Mouse (Mus musculus): Measurements from ENCODE around the gene Wdfy3. TPM values are rescaled to one million over a fixed set of nuclear protein-coding genes. Genes with fewer than 3 reads are reported as not detected.
"Not testable (repeated sequence)": the region's sequence is repeated elsewhere in the genome, so short reads cannot be mapped to it uniquely, and the experiment has no call there.

Wdfy3 gene
- polyA plus RNA-seq, 1 experiment from 2014 or later = 43.3 TPM

- H3K36me3 ChIP-seq = peaks cover 89% of the 10 kb centered on the region
Measured at GRCm38 (mm10) chr5:101837605-101838004, 232.1 kb downstream of the Wdfy3 start.

GRCm38 (mm10) chr5:101836221-101836620, 233.5 kb downstream of the Wdfy3 start:
- WGBS = 95% methylated on average over 11 of the region's 11 CpGs
- Histone ChIP-seq H3K9ac (replicated peaks) (no peak overlapping the region), H3K27me3 (no peaks in the 10 kb centered on the region), H3K4me2 (replicated peaks) (no peak overlapping the region), H3K27ac (replicated peaks) (no peak overlapping the region), H3K9me3 (no peaks in the 10 kb centered on the region), H3K4me1 (no peaks in the 10 kb centered on the region), H3K4me3 (no peak overlapping the region), H3K36me3 (peaks cover 87% of the 10 kb centered on the region)
- ATAC-seq (ENCODE audit: low FRiP score, low read depth) = no peak

More at GRCm38 (mm10) chr5:101837605-101838004, 232.1 kb downstream of the Wdfy3 start:
- 96% methylated on average over 2 of the region's 2 CpGs for WGBS
- ATAC-seq (ENCODE audit: low FRiP score, low read depth); H3K27ac ChIP-seq (replicated peaks); H3K9me3 ChIP-seq; H3K9ac ChIP-seq (replicated peaks); H3K4me3 ChIP-seq; H3K4me1 ChIP-seq; H3K4me2 ChIP-seq (replicated peaks); H3K27me3 ChIP-seq: not testable (repeated sequence)

DNA sequence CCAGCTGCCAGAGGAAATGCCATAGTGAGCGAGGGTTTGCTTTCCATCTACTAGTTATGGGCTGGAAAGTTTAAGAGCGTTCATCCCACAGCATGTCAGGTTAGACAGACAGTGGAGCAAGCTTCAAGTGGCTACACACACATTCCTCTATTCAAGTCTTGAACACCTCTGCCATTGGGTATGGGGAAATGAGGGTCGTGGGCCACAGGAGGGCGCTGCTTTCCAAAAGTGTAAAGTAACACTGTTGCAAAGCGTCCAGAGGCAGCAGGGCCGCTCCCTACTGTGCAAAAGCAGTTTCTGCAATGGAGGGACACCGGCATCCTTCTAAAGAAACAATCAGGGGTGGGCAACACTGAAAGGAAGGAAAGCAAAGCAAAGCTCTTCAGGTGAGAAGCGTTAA, 235.8 kb downstream of the Wdfy3 start:
- Histone ChIP-seq H3K4me3 (no peak overlapping the region), H3K27me3 (no peaks in the 10 kb centered on the region), H3K4me1 (no peaks in the 10 kb centered on the region), H3K27ac (replicated peaks) (no peak overlapping the region), H3K4me2 (replicated peaks) (no peak overlapping the region), H3K36me3 (peaks cover 69% of the 10 kb centered on the region), H3K9ac (replicated peaks) (no peak overlapping the region), H3K9me3 (no peaks in the 10 kb centered on the region)
- no peak for ATAC-seq (ENCODE audit: low FRiP score, low read depth)
- 64% methylated on average over 8 of the region's 8 CpGs for WGBS

DNA sequence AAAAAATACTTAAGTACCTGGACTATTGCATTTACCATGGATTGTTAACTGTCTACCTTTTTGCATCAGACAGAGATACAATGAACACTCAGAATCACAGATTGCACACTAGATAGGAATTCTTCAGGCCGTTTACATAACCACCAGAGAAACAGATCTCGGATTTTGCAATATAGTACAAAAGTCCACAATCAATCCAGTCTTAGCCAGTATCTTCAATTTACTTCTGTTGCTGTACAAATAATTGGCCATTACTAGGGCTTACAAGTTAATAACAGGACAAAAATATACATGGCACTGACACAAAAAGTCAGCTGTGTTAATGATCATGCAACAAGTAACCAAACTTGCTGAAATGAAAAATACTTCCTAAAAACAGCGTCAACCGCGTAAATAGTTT, 236.7 kb downstream of the Wdfy3 start:
- Histone ChIP-seq H3K4me1 (no peaks in the 10 kb centered on the region), H3K27me3 (no peaks in the 10 kb centered on the region; the same call in 1 of the 2 replicates), H3K36me3 (peaks cover 60% of the 10 kb centered on the region), H3K4me3 (no peak overlapping the region), H3K9me3 (no peaks in the 10 kb centered on the region), H3K27ac (replicated peaks) (no peak overlapping the region), H3K9ac (replicated peaks) (no peak overlapping the region), H3K4me2 (replicated peaks) (no peak overlapping the region)
- 92% methylated on average over 5 of the region's 5 CpGs for WGBS
- no peak for ATAC-seq (ENCODE audit: low FRiP score, low read depth)

GRCm38 (mm10) chr5:101832042-101832441, 237.7 kb downstream of the Wdfy3 start:
- no peak for ATAC-seq (ENCODE audit: low FRiP score, low read depth)
- Histone ChIP-seq H3K36me3 (peaks cover 51% of the 10 kb centered on the region), H3K27me3 (peaks cover 5% of the 10 kb centered on the region; the same call in 1 of the 2 replicates), H3K4me3 (no peak overlapping the region), H3K9ac (replicated peaks) (no peak overlapping the region), H3K4me2 (replicated peaks) (no peak overlapping the region), H3K4me1 (peaks cover 2% of the 10 kb centered on the region), H3K27ac (replicated peaks) (no peak overlapping the region), H3K9me3 (no peaks in the 10 kb centered on the region)
- 94% methylated on average over 6 of the region's 6 CpGs for WGBS

GRCm38 (mm10) chr5:101830180-101830579, 239.5 kb downstream of the Wdfy3 start:
- Histone ChIP-seq H3K9ac (replicated peaks) (no peak overlapping the region), H3K4me3 (no peak overlapping the region), H3K4me2 (replicated peaks) (no peak overlapping the region), H3K27me3 (peaks cover 5% of the 10 kb centered on the region; the same call in 1 of the 2 replicates), H3K36me3 (peaks cover 33% of the 10 kb centered on the region), H3K9me3 (no peaks in the 10 kb centered on the region), H3K4me1 (peaks cover 16% of the 10 kb centered on the region), H3K27ac (replicated peaks) (no peak overlapping the region)
- ATAC-seq (ENCODE audit: low FRiP score, low read depth) = no peak
- WGBS = 87% methylated on average over 8 of the region's 8 CpGs

DNA sequence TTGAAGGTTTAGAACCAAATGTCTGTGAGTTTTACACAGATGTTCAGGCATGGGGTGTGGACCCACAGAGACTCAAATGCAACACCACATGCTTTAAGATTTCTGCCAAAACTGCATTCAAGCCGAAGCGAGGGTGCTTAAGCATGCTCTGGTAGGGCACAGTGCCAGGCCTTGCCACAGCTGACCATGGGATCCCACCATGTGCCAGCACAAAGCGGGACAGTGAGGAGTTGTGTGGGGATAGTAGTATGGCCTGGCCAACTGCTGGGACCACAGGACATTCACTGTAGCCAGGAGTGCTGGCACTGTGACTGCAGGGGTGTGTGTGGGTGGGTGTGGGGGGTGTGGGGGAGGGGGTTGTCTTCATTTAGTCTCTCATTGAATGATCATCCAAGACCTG, 240.8 kb downstream of the Wdfy3 start:
- peaks cover 5% of the 10 kb centered on the region; the same call in 1 of the 2 replicates for H3K27me3 ChIP-seq
- no peak overlapping the region for H3K27ac ChIP-seq (replicated peaks)
- H3K36me3 ChIP-seq = peaks cover 23% of the 10 kb centered on the region
- H3K4me3 ChIP-seq = no peak overlapping the region
- H3K4me2 ChIP-seq (replicated peaks) = no peak overlapping the region
- H3K9ac ChIP-seq (replicated peaks) = no peak overlapping the region
- no peak for ATAC-seq (ENCODE audit: low FRiP score, low read depth)
- peaks cover 20% of the 10 kb centered on the region for H3K4me1 ChIP-seq
- H3K9me3 ChIP-seq = no peaks in the 10 kb centered on the region
- WGBS = 88% methylated on average over 3 of the region's 3 CpGs

- Histone ChIP-seq H3K27ac (replicated peaks) (no peak overlapping the region), H3K4me1 (peaks cover 20% of the 10 kb centered on the region), H3K9ac (replicated peaks) (no peak overlapping the region), H3K36me3 (peaks cover 15% of the 10 kb centered on the region; the same call in 1 of the 2 replicates), H3K4me2 (replicated peaks) (no peak overlapping the region), H3K9me3 (no peaks in the 10 kb centered on the region), H3K4me3 (no peak overlapping the region), H3K27me3 (peaks cover 14% of the 10 kb centered on the region; the same call in 1 of the 2 replicates)
- ATAC-seq (ENCODE audit: low FRiP score, low read depth) = no peak
- WGBS = 36% methylated on average over 12 of the region's 12 CpGs
Measured at GRCm38 (mm10) chr5:101827477-101827876, 242.2 kb downstream of the Wdfy3 start.

- peak overlapping the region; percentile 16; the same call in 1 of the 2 replicates for H3K4me3 ChIP-seq
- no peak overlapping the region; the same call in 1 of the 2 replicates for H3K9ac ChIP-seq (replicated peaks)
- H3K27ac ChIP-seq (replicated peaks) = no peak overlapping the region
- H3K4me2 ChIP-seq (replicated peaks) = peak overlapping the region; percentile 45
- peaks cover 17% of the 10 kb centered on the region for H3K27me3 ChIP-seq
- no peaks in the 10 kb centered on the region for H3K9me3 ChIP-seq
- peak; percentile 87 for ATAC-seq (ENCODE audit: low FRiP score, low read depth)
- H3K4me1 ChIP-seq = peaks cover 20% of the 10 kb centered on the region
- 10% methylated on average over 15 of the region's 15 CpGs for WGBS
- peaks cover 8% of the 10 kb centered on the region; the same call in 1 of the 2 replicates for H3K36me3 ChIP-seq
Measured at GRCm38 (mm10) chr5:101826531-101826970, 243.2 kb downstream of the Wdfy3 start.

DNA sequence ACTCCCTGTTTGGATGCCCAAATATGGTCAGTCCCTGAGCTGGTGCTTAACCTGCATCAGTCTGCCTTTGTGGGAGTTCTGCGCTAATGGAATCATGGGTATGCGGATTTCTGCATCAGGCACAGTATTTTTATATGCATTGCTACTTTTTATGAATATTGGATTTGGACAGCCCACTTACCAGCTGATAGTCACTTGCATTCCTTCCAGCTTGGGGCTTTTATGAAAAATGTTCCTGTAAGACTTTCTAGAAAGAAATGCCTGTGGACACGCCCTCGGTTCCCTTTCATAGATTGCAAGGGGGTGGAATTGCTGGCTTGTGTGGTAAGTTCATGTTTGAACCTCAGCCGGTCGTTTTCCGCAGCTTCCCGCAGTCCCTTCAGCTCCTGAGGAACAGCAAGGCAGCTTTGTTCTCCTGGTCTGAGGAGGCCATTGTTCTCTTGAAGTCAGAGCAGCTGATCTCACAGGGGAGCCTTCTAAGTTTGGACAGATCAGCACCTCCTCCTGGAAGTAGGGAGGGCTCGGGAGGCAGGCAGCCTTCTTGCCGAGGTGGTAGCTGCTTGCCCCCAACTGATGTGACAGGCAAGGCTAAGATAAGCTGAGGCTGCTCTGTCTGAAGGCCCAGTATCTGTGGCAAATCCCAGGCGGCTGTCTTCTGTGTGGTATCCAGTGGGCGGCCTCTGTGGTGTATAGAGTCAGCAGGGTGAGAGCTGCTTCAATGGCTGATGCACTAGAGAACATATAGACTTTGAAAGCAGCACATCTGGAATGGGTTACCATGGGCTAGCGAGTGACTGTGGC, 244.4 kb downstream of the Wdfy3 start:
- H3K9ac ChIP-seq (replicated peaks) = no peak overlapping the region
- 15% methylated on average over 13 of the region's 13 CpGs for WGBS
- H3K4me2 ChIP-seq (replicated peaks) = peak overlapping the region; percentile 11; the same call in 1 of the 2 replicates
- peak; percentile 10; the same call in 1 of the 2 replicates for ATAC-seq (ENCODE audit: low FRiP score, low read depth)
- peaks cover 21% of the 10 kb centered on the region for H3K27me3 ChIP-seq
- H3K27ac ChIP-seq (replicated peaks) = 0 out of 2 replicates have a peak overlapping the region, but pooled peaks have one; percentile 31
- H3K9me3 ChIP-seq = no peaks in the 10 kb centered on the region
- no peaks in the 10 kb centered on the region for H3K36me3 ChIP-seq
- H3K4me3 ChIP-seq = no peak overlapping the region
- H3K4me1 ChIP-seq = peaks cover 20% of the 10 kb centered on the region

- H3K27ac ChIP-seq (replicated peaks) = no peak overlapping the region
- no peaks in the 10 kb centered on the region for H3K9me3 ChIP-seq
- H3K4me1 ChIP-seq = peaks cover 20% of the 10 kb centered on the region
- H3K36me3 ChIP-seq = no peaks in the 10 kb centered on the region
- peaks cover 18% of the 10 kb centered on the region for H3K27me3 ChIP-seq
- ATAC-seq (ENCODE audit: low FRiP score, low read depth) = no peak
- H3K4me2 ChIP-seq (replicated peaks) = no peak overlapping the region
- H3K4me3 ChIP-seq = no peak overlapping the region
- 56% methylated on average over 6 of the region's 6 CpGs for WGBS
- no peak overlapping the region for H3K9ac ChIP-seq (replicated peaks)
Measured at GRCm38 (mm10) chr5:101822311-101822670, 247.4 kb downstream of the Wdfy3 start.

DNA sequence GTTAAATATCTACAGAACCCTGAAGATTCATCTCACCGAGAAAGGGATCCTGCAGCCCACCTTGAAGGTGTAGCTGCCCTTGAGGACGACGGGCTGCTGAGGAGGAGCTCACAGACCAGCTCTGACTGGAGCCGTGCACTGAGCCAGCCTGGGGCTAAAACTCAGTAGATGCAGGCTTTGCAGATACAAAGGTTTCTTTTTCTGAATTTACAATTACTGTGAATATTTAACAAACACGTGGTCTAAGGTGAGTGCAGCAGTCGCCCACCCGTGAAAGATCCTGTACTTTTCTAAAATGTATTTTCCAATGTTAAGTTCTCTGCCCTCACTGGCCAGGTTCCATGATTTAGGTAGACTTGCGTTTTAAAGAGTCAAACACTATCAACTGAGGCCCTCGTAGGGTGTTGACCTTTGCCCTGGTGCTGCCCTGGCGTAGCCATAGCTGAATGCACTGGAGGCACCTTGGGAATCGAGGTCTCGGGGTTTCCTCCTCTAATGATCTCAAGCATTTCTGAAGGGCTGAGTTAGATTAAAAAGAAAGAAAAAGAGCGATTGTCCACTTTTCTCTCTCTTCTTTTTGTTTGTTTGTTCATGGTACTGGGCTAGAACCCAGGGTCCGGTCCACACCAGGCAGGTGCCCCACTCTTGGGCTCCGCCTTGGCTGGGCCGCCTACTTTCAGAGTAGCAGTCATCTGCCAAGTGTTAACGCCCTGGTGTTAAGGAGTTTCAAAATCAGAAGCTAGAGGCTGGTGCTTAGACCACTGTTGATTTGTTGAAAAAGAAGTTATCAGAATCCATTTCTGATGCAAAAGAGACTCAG, 248.0 kb downstream of the Wdfy3 start:
- no peak overlapping the region for H3K27ac ChIP-seq (replicated peaks)
- no peak overlapping the region for H3K9ac ChIP-seq (replicated peaks)
- no peak overlapping the region for H3K4me2 ChIP-seq (replicated peaks)
- H3K4me3 ChIP-seq = no peak overlapping the region
- no peaks in the 10 kb centered on the region for H3K9me3 ChIP-seq
- peaks cover 14% of the 10 kb centered on the region for H3K4me1 ChIP-seq
- no peak for ATAC-seq (ENCODE audit: low FRiP score, low read depth)
- peaks cover 16% of the 10 kb centered on the region for H3K27me3 ChIP-seq
- 58% methylated on average over 17 of the region's 17 CpGs for WGBS
- no peaks in the 10 kb centered on the region for H3K36me3 ChIP-seq

Measured in midbrain, embryonic 12.5 days (tissue).